Mouse (Mus musculus) thymus, postnatal 4 days (tissue): ENCODE results near the gene Hoxb1.

ENCODE experiments used
- DNase-seq: peaks from one replicate; pipeline ENCODE4 v3.0.0; 2021

Hoxb1 gene

DNA sequence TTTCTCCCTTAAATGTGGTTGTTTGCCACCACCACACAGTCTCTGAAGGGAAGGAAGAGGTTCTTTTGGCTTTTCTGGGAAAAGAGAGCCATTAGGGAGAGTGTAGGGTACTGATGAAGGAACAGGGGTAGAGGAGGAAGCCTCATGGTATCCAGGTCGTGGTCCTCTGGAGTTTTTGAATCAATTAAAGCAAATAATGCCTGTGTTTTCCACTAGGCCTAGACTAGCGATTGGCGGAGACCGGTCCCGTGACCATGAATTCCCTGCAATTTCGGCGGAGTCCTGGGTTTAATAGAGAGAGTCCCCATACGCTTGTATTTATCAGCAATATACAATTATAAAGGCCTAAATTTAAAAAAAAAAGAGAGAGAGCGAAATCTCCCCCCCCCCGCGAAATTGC, 14.2 kb upstream of the Hoxb1 start:
- DNase-seq = no peak

DNA sequence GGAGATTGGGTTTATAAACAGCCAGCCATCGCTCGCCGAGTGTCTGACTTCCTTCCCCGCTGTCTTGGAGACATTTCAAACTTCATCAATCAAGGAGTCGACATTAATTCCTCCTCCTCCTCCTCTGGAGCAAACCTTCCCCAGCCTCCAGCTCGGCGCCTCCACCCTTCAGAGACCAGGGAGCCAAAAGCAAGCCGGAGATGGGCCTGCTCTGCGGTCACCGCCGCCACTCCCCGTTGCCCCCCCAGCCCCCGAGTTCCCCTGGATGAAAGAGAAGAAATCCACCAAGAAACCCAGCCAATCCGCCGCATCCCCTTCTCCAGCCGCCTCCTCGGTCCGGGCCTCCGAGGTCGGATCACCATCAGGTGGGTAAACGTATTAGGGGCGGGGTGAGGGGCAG, 13.7 kb upstream of the Hoxb1 start:
- no peak for DNase-seq

DNA sequence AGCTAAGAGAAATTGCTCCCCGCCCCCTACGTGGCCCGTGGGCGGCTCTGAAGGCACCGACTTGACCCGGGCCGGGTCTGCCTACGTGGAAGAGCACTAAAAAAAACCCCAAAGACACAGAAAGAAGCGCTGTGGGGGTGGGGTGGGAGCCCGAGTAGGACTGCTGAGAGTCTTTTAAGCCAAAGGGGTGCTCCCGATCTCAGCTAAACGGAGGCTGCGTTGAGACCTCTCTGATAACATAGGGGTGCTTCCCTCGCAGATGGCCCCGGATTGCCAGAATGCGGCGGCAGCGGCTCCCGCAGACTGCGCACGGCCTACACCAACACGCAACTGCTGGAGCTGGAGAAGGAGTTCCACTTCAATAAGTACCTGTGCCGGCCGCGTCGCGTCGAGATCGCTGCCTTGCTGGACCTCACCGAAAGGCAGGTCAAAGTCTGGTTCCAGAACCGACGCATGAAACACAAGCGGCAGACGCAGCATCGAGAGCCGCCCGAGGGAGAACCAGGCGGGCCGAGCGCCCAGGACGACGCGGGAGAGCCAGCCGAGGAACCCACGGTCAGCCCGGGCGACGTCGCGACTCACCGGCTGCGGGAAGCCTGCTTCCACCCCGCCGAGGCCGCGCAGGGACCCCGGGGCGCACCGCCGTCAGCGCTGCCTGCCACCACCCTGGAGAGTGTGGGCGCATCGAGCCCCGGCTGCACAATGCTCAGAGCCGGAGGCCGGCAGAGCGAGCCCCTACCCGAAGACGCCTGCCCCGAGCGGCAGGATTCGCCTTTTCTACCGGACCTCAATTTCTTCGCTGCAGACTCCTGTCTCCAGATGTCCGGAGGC, 12.6 kb upstream of the Hoxb1 start:
- DNase-seq = peak; percentile 59

DNA sequence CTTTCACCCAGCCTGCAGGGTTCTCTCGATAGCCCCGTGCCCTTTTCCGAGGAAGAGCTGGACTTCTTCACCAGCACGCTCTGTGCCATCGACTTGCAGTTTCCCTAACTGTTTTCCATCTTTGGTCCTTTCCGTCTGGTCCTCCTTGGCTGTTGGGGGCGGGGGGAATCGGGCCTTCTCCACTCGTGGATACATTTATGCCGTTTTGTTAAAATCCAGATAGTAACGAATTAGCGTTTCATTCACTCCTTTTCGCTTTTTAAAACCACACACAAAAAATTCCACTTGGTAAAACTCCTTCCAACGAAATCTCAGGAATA, 12.1 kb upstream of the Hoxb1 start:
- DNase-seq = no peak

DNA sequence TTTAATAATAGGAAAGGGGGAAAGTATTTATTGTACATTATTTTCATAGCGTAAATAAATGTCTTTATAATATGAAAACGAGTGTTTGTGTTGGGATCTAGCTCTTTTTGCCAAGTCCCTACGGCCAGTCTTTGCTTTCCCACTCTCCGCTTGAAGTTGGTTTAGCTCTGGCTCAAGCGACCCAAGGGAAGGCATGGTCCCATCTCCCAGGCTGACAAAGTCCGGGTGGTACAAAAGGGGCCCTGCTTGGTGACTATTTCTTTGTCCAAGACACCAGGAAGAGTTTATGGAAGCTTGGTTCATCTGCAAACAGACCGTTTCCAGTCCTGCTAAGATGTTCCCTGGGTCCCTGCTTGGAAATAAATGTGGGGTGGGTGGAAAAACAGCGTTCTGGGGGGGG, 11.6 kb upstream of the Hoxb1 start:
- no peak for DNase-seq

DNA sequence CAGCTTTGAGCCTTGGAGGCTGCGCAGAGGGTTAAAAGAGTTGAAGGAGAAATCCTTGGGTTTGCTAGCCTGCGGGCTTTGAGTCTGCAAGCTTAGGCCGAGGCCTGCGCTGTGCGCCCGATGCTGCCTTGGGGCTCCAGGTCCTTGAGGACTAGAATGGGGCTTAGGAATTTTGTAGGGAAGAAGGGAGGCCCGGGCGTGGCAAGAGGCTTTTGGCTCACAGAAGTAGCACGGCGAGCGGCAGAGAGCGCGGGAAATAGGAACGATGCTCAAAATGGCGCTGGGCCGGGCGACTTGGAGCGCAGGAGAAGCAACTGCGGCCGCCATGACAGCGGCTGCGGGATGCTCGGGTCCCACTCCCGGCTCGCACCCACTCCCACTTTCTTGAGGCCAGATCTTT, 11.2 kb upstream of the Hoxb1 start:
- no peak for DNase-seq

DNA sequence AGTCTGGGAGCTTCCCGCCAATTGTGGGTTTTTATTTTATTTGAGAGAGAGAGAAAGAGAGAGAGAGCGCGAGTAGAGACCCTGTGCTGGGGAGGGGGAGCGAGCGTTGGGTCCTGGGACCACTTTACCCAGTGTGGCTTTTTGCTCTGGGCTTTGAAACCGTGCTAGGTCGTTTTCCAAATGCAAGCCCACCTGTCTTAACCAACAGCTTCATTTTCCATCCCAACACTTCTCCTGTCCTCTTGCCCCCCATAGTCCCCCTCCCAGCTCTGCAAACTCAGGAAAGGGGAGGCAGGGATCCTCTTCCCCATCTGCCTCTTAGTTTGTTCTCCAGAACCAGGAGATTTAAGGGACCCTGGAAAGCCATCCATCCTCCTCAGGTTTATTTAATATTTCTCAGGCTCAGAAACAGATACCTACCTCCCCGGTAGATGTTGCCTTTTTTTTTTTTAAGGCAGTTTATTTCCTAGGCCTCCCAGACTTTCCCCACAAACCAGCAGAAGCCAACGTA, 10.7 kb upstream of the Hoxb1 start:
- DNase-seq = no peak

DNA sequence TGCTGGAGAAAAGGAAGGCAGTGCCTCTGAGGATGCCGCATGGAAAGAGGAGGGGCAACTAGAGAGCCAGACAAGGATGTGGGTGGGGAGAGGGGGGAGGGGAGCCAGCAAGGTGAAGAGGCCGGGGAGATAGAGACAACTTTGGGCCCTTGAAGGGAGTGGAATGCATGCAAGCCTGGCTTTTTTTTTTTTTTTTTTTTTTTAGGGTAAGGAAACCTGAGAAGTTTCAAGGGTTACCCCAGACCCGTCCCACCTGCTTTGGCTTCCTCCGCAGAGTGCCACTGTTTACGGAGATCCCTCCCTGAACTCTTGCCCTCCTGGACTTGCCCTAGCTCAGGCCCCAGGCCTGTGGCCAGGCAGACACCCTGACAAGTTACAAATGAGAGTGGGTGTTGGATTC, 1.7 kb upstream of the Hoxb1 start:
- no peak for DNase-seq

DNA sequence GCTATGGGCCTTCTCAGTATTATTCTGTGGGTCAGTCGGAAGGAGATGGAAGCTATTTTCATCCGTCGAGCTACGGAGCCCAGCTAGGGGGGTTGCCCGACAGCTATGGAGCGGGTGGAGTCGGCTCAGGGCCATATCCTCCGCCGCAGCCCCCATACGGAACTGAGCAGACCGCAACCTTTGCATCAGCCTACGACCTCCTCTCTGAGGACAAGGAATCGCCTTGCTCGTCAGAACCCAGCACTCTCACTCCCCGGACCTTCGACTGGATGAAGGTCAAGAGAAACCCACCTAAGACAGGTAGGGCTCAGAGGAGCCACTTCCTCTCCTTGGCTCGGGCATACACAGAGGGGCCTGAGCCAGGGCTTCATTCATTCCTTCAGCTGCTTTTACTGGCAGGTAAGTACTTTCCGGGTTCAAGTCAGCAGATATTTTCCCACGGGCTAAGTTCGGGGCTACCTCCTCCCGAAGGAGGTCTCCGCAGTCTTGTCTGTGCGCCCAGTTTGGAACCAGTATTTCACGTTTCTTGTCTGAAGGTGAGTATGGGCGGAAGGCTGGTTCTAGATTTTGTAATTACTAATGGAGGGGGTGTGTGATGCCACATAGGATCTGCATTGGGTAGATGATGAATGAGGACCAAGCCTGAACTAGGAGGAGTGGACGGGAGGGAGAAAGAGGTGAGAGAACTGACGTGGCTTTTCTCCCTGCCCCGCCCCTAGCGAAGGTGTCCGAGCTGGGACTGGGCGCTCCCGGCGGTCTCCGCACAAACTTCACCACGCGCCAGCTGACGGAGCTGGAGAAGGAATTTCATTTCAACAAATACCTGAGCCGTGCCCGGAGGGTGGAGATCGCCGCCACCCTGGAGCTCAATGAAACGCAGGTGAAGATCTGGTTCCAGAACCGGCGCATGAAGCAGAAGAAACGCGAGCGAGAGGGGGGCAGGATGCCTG, 815 bp downstream of the Hoxb1 start:
- peak; percentile 19 for DNase-seq

DNA sequence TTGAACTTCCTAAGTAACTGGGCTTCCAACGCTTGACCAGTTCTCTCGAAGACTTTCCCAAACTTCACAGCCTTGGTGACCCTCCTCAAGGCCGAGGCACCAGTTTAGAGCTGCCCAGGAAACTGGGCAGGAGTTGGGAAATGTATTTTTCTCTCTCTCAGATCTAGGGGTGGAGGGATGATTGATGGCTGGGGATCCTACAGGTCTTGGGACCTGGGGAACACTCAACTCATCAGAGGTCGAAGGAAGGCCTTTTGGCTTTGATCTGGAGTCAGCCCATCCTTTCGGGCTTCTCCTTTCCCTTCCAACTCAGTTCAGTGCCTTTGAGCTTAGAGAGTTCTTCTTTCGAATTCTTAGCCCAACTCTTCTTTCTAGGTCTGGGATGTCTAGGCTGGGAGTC, 1.6 kb downstream of the Hoxb1 start:
- DNase-seq = no peak

DNA sequence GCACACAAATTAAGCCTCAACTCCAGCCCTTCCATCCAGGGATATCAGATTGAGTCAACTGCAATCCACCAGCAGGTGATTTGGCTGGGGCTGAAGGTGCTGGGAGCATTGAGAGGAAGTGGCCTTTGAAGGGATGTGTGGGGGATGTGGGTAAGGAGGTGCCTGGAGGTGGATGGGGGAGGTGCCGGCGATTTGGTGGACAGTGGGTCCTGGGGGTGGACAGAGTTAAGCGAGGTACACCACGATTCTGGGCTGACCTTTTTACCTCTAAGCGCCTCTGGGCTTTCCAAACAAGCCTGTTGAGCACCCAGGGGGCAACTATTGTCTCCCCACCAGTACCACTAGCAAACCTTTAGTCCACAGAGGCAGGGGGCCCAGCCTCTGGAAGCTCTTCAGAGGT, 3.1 kb downstream of the Hoxb1 start:
- no peak for DNase-seq

DNA sequence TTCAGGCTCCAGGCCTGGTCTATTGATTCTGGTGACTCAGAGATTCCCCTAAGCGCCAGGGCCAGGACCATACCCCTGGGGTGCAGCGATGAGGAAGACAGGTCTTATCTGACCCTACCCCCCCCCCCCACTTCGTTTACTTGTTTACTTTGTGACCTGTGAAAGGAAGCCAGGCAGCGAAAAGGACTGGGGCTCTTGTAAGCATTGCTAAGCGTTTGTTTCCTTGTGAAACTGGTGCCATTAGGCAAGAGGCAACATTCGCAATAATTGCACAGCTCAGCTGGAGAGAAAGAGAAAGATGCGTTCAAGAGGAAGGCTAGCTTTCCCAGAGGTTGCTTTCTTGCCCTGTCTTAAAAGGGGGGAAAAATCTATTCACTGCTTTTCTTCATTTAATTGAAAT, 3.6 kb downstream of the Hoxb1 start:
- no peak for DNase-seq

DNA sequence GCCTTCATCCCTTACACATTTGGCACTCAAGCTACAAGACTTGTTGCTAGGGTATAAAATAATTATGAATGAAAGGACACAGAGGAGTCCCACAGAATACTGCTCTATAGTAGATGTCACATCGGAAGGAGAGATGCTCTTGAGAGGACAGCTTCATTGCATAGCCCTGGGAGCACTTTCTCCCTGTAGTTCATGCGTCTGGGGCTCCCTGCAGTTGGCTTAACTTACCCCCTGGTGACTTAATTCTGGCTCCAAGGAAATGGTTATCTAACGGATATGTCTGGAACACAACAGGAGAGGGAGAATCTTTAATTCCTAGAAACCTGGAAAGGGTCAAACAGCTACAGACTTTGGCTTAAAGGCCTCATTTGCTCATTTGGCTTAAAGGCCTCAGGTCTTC, 6.2 kb downstream of the Hoxb1 start:
- no peak for DNase-seq

DNA sequence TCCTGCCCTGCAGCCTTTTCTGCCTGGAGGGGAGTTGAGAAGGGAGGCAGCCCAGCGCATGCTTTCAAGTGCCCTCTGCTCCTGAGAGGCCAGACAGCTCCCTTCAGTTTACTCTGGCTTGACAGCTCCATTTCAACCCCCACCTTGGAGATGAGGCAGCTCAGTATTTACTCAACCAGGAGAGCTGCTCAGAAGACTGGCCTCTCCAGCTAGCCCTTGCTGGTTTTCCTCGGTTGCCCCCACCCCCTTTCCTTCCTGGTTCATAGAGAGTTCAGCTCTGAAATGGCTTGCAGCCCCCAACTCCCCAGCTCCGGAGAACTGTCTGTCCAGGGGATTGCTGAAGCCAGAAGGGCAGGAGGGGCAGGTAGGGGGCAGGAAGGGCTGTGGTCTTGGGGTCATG, 7.0 kb downstream of the Hoxb1 start:
- no peak for DNase-seq

DNA sequence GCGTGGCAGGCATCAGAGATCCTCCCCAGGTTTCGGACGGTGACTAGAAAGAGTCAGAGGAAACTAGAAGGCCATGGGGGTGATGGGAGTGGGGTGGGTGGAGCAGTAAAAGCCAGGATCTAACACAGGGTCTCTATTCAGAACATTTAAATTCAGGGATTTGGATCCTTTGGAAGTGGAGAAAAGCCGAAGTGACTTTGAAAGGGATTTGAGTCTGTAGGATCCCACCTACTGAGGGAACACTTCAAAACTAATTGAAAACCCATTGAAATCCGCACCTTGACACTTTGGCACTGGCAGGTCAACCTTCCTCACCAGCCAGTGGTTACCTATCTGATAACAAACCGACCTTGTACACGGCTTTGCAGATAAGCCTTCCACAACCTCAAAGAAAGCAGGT, 9.3 kb downstream of the Hoxb1 start:
- DNase-seq = no peak

DNA sequence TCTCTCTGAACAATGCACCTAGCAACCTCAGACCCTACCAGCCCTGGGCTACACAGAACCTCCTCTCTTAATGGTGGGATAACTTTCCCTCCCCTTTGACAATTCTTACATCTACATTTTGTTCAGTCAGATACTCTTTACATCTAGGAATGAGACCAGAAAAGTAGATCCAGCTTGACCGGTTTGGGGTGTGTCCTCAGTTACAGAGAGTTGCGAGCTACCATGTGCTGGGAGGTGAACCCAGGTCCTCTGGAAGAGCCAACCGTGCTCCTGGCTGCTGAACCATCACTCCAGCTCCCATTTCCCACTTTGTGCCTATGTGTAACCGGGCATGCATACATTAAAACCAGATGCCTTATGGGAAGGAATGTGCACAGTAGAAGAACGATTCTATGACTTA, 17.8 kb downstream of the Hoxb1 start:
- no peak for DNase-seq

DNA sequence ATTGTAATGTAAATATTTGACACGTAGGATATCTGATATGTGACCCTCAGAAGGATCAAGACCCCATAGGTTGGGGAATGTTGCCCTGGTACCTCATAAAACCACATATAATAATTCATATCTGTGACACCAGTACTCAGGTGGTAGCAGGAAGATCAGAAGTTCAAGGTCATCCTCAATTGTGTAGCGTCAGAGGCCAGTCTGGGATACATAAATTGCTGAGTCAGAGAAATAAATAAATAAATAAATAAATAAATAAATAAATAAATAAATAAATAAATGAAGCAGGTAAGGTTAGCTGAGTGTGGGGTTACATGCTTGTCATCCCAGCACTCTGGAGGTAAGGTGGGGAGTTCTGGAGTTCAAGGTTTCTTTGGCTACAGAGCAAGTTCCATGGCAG, 22.1 kb downstream of the Hoxb1 start:
- DNase-seq = no peak

DNA sequence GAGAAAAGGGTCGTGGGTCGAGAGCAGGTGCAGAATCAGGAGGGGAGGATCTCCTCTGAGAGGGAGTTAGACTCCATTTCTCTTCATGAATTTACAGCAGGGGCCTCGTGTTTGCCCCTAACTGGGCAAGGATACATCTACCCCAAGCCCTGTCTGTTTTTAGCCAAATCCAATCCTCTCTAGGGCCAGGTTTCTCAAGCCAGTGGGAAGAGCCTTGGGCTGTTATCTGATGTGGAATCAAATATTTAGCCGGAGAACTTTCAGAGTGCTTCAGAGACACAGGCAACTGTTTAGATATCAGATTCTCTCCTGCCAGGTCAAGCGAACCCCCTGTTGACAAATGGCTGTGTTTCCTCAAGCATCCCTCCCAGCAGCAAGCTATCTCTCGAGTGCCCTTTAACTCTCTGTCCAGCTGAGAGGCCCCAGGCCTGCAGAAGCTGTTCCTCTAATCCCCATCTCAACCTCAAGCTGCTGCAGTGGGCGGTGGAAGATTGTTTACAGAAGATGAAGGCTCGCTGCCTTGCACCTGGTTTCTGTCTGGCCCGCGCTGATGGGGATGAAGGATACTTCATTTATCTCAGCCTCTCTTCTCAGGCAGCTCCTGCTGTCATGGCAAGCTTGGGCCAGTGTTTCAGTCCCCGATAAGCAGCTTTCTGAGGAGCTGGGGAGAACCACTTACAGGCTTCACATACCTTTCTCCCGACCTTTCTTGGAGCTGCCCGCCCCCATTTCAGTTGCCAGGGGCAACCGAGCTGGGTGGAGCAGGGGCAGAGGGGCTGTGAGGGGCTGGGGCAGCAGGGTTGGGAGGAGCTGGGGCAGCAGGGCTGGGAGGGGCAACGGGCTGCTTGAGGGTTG, 31.4 kb downstream of the Hoxb1 start:
- no peak for DNase-seq

DNA sequence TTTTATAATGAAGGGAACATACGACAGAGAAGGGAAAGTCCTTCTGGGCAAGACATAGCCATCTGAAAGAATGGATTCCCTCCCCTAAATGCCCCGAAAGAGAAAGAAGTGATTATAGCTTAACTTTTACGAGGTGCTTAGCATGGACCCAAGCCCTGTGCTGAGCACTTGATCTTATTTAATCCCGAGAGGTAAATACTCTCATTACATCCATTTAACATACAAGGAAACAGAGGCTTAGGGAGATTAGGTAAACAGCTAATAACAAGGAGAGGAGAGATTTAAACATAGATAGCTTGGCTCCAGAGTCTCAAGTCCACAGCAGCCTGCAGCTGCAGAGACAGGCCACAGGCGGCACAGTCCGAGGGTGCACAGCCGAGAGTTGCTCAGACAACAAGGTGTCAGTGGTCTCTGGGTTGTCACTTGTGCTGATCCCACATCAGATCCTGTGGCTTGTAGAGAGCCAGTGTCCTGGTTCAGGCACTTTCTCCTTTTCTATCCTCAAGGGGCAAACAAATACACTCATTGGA, 32.3 kb downstream of the Hoxb1 start:
- no peak for DNase-seq

DNA sequence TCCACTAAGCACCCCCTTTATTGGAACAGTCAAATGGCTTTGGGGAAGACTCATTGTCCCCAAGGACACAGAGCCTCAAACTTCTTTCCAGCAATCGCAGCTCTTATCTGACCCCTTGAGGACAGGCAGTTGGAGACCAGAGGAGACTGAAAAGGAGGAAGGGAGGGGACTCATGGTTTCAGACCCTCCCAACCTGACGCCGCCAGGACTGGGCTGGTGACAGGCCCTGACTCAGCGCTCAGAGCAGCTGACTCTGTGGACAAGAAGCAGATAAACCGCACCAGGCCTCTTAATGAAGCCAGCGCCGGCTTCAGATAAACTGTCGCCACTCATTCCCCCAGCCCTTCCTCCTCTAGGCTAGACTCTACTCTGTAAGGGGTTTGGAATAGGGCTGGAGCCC, 34.4 kb downstream of the Hoxb1 start:
- no peak for DNase-seq

DNA sequence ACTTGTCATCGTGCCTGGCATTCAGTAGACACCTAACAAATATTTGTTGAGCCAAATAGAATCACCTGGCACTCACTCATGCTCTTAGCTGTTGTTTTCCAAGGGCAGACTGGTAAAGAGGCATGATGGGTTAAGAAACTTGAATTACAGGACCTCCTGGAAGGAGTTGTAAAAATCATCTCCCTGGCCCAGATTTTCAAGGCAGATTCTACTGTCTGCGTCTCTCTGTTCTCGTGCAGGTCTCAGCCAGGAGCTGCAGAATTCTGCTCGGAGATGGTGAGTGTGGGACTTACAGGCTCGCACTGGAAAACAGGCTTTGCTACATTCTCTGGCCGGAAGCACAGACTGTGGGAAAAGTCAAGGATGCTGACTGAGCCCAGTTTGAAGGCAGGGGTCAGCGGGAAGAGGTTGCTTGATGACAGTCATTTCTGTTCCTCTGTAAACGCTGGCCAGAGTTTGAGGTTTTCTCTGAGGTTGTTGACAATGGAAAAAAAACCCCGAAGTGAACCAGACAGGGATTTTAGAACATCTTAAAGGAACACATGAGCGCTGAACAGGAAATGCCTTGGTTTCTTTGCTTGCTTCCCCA, 38.6 kb downstream of the Hoxb1 start:
- no peak for DNase-seq

DNA sequence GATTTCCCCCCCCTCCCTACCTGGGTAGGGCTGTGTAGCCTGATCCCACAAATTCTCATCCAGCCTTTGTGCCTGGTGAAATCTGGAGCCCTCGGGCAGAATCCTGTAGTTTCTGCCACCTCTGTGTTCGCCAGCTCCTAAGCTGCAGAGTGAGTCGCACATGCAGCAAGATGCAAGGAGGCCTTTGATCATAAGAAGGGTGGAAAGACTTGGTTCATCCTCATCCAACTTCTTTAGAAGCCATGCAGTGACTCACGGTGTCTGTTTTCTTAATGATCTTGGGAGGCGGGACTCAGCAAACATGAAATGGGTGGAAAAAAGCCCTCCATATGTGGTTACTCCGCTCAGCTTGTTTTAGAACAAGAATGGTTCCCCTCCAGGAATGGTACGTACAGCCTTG, 39.3 kb downstream of the Hoxb1 start:
- no peak for DNase-seq

DNA sequence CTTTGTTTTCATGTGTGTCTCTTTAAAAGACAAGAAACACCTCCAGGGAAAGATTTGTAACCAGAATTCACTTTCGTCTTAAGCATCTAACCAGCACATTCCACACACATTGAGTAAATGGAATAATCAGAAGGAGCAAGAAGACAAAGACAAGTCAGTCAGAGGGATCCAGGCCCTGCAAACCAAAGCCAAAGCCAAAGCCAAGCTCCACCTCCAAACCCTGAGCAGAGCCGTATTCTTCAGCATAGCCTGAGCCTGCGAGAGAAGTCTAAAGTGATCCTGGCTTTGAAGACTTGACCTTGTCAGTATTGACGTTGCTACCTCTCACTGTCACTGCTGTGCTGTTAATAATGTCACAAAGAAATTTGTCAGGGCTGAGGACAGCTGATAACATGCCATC, 40.0 kb downstream of the Hoxb1 start:
- DNase-seq = no peak
